Mouse (Mus musculus) adrenal gland, adult 2 months (tissue): ENCODE measurements around the gene Cdc14b. TPM values are rescaled to one million over a fixed set of nuclear protein-coding genes. Genes with fewer than 3 reads are reported as not detected.

Experiments used
- DNase-seq: peaks from one replicate; pipeline ENCODE4 v3.0.0; 2021
- long read RNA-seq: library from polyadenylated mRNA; stranded (forward); transcript quantifications from one replicate; pipeline ENCODE4 v2.0.0, GENCODE M21; 2021
- polyA plus RNA-seq: library from polyadenylated mRNA; depleted of rRNA; stranded (reverse); fragments of >200 nt; gene quantifications from 2 replicates; pipeline ENCODE4 v1.2.3, GENCODE M21; 2012; rRNA removed
- total RNA-seq, 2 experiments: library from RNA; stranded (reverse); gene quantifications; 2 replicates each; pipeline ENCODE4 v1.2.3; 2021

The Cdc14b gene
- total RNA-seq = 10 to 100 TPM in 1 of 2 experiments, 1 to 10 TPM in 1; 8.9 to 10.4 TPM
- 2.9 and 4.1 TPM in 2 replicates for polyA plus RNA-seq
- long read RNA-seq, full-length matches to known transcripts = 2 of 3 reads
- long read RNA-seq, partial matches to known transcripts = 0 of 3 reads
- long read RNA-seq, other reads (novel, unspliced or antisense) = 1 of 3 reads

DNA sequence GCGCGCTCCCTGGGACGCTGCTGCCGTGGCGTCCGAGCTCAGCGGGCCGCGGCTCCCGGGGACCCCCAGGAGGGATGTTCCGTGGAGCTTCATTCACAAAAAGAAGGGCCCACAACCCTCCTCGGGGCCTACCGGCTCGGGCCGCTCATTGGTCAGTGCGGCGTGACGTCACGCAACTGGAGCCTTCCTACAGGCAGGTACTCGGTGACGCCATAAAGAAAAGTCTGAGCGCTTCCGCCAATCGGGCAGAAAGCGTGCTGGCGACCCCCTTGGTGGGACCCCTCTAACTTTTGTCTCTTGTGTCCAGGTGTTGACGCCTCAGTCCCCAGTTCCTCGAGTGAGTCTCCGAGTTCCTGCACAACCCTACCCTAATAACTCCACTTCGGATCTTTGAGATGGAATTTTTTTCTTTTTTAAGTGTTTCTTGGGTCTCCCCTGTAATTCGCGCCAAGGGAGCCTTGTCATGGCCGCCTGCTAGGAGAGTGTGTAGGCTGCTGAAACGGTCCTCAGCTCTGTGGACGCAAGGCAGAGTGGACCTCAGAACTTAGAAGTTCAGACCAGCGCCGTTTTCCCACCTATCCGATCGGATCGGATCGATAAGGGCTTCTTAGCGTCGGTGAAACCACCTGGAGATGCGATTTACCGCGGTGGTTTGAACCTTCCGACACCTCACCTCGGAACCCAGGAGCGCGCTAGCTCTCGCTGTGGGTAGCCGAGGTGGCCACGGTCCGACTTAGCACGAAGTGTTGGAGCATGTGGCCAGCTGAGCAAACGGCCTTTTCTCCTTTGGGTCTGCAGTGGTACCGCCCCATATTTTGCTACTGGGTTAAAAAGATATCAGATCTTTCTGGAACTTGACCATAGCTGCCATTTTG lies at the start of gene Cdc14b:
TSS of gene Cdc14b (minus strand) at position 412 of the 875 bp plus-strand sequence.
- DNase-seq = peak; percentile 89

DNA sequence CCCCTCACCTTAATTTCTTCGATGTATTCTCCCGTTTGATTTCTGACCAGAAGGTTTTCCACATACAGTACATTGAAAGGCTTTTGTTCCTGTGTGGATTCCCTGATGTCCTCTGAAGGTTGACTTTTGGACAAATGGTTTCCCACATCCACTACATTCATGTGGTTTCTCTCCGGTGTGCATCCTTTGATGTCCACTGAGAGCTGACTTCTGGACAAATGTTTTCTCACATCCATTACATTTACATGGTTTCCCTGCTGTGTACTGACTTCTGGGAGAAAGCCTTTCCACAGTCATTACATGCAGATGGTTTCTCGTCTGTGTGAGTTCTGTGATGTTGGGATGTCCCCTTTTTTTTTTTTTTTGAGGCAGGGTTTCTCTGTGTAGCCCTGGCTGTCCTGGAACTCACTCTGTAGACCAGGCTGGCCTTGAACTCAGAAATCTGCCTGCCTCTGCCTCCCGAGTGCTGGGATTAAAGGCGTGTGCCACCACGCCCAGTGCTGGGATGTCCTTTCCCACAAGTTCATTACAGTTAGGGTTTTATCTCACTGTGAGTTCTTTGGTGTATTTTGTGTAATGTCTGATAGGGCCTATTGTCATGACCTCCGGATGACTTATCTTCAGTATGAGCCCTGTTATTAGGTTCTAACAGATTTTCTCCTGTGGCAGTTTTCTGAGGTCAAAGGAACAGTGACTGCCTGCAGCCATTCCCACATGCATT lies 47.6 kb upstream of the Cdc14b start:
- no peak for DNase-seq

DNA sequence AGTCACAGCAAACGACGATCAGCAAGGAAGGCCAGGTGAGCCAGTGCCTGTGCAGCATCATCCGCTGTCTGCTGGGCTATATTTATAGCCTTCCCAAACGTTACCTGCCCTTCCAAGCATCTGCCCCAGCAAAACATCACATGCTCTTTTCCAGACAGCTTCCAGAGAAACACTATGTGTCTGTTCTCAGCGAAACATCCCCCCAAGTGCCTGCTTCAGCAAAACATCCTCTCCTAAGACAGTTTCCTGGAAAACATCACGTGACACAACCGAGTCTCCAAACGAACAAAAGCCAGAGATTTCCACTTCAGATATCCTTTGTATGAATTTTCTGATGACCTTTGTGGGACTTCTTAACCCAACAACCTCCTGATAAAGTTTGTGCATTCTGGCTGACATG lies 45.2 kb upstream of the Cdc14b start:
- DNase-seq = no peak

DNA sequence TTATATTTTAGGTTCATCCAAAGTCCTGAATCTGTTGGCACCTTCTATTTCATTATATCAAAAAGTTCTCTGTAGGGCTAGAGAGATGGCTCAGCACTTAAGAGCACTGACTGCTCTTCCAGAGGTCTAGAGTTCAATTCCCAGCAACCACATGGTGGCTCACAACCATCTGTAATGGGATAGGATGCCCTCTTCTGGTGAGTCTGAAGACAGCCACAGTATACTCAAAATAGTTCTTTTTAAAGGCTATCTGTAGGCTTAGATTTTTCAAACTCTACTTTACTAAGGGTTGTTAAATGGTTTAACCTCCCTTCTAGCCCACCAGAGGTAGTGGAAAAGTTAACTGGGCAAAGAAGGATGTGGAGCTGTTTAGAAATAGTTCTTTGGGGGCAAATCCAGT lies 44.7 kb upstream of the Cdc14b start:
- no peak for DNase-seq

DNA sequence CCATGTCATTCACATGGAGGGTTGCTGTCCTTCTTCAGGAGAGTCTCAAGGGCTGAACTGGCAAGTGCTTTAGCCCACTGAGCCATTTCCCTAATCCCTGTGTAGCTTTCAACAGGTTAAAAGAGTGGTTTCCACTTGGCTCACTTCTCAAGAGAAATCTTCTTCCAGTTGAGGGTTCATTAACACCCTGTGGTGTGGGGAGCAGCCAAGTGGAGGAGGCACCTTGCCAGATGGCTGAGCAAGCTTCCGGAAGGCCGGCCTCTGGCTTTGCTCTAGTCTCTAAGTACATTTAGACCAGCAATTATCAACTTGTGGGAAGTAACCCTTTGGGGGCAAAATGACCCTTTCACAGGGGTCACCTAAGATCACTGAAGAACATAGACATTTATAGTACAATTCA lies 43.3 kb upstream of the Cdc14b start:
- peak; percentile 74 for DNase-seq

DNA sequence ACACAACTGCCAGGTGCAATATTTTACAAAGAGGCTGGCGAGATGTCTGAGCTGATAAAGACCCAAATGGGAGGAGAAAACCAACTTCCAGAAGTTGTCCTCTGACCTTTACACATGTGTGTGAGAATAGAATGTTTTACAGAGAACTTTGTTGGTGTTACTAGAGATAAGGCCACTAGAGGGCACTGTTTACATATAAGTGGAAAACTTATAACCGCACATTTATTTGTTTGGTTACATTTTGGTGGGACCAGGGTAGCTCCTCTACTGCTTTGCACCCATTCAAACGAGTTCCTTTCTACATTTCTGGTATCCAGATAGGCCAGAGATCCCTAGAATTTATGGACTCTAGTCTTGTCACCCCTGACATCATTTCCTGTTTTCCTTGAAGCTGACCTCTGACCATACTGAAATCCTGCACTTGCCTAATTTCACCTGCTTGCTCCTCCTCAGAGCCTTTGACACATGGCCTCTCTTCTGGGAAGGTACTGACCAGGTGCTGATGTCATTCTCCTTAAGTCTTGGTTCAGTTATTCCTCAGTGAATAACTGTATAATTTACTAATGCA lies 40.5 kb upstream of the Cdc14b start:
- peak; percentile 19 for DNase-seq

DNA sequence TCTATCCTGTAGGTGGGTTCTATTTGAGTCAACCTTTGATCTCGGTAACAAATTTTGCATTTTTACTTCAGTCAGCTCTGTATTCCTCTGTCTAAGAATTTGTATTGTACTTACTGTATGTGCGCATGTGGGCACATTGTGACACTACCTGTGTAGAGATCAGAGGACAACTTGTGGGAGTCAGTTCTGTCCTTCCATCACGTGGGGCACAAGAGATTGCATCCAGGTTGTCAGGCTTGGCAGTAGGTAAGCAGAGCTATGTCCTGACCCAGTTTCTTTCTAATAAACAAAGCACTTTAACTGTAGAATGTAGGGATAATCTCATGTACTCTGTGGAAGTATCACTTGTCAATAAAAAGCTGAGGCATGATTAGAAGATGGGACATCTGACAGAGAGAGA lies 39.0 kb upstream of the Cdc14b start:
- no peak for DNase-seq

DNA sequence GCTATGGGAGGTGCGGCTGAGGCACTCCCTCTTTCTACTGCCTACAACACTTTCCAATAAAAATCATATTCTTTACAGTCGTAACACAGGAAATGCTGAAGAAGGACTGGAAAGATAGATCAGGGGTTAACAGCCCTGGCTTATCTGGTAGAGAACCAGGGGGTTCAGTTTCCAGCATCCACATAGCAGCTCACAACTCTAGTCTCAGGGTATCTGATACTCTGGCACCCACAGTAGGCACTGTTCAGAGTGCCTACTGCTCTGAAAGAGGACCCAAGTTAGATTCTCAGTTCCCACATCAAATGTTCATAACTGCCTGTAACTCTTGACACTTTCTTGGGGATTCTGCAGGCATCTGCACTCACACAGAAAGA lies 37.8 kb upstream of the Cdc14b start:
- DNase-seq = no peak

DNA sequence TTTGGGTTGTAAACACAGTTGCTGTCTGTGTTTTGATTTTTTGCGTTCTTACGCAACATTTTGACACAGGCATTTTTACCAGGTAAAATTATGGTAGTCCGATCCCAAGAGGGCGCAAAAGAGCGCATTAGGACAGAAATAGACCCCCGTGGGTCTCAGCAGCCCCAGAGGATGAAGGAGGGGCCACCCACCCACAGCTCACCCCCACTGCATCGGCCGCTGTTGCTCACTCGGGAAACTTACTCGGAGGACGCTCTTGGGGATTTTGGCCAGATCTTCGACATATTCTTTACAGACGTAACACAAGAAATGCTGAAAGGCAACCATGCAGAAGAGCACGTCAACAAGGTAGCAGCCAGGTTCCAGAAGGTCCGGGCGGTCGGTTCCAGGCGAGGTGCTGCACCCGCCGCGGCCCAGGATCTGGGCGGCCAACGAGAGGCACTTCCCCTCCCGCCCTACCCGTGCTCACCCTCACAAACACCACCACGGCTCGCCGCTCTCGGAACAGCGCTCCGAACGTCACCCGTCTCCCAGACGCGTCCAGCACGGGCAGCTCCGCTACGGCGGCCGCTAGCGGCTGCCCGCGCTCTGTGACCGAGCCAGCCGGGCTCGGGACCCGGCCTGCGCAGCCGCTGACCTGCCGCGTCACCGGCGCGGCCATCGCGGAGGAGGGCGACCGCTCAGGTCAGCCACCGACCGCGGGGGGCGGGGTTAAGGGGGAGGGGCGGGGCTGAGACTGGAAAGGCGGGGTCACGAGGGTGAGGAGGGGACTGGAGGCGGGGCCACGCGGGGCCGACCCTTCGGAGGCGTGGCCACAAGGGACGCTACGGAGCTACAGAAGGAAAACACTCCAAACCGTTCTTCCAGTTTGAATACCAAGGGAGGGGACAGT lies 37.2 kb upstream of the Cdc14b start, which contains the start of gene Aaed1:
TSS of gene Aaed1 (minus strand) at position 687 of the 892 bp plus-strand sequence.
- peak; percentile 96 for DNase-seq

DNA sequence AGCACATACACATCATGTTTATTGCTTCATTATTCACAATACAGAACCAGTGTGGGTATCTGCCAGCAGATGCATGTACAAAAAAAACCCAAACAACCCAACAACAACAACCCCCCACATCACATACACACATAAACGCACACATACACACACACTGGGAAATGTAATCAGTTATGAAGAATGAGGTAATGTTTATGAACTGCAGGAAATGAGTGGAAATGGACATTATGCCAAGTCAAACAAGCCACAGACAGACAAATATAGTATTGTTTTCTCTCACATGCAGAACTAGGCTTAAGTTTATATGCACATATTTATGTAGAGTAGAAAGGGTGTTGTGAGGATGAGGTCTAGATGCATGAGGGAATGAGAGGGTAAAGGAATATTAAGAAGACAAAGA lies 36.2 kb upstream of the Cdc14b start:
- DNase-seq = no peak

DNA sequence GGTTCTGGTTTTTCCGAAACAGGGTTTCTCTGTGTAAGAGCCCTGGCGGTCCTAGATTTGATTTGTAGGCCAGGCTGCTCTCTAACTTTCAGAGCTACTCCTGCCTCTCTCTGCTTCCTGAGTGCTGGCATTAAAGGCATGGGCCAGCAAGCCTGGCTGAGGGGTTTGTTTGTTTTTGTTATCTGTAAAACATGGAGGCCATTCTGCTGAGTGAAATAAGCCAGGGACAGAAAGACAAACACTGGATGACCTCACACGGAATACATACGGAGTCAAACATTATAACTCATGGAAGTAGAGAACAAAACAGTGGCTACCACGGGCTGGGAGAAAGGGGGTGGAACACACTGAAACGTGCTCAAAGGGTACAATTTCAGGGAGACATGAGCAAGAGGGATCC lies 35.5 kb upstream of the Cdc14b start:
- DNase-seq = no peak

DNA sequence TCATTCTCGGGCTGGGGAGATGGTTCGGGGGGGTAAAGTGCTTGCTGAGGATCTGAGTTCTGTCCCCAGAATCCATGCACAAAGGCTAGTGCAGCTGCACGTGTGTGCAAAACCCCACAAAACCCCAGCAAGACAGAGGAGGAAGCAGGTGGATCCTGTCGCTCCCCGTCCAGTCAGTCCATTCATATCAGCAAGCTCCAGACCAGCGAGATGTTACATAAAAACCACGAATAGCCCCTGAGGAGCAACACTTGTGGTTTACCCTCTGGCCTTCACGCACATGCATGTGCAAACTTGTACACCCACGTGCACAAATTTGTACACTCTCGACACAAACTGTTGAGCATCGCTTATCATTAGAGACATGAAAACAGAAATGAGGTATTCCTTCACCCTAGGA lies 34.8 kb upstream of the Cdc14b start:
- DNase-seq = no peak

DNA sequence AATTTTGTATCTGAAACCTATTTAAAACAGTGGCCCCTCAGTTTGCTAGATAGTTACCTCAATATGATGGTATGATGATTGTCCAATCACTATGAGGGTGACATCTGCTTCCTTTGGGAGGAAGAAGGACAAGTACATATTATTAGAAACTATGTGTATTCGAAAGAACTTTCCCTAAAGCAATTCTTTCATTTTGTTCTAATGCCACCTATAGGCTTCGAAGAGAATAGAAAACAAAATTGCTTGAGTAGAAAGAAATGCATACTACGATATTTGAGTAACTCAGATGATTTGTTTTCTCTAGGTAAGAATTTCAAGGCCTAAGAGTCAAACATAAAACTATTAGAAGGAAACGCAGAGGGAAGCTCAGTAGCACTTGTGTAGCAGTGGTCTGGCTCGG lies 33.9 kb upstream of the Cdc14b start:
- DNase-seq = no peak

DNA sequence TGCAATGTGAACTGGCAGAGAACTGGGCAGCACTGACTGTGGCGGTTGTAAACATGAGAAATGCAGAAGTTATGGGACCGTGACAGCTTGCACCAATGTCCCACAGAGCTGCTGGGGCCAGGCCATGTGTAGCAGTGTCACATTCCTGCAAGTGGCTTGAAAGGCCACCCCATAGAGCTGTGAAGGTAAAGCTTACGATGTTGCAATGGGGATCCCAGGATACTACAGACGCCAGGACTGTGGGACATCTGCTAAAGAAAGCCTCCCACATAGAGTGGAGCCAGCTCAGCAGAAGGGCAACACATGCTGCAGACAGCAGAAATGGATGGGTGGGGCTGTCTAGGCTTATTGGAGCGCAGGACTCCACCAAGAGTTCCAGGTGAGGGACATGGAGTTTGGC lies 32.4 kb upstream of the Cdc14b start:
- no peak for DNase-seq

DNA sequence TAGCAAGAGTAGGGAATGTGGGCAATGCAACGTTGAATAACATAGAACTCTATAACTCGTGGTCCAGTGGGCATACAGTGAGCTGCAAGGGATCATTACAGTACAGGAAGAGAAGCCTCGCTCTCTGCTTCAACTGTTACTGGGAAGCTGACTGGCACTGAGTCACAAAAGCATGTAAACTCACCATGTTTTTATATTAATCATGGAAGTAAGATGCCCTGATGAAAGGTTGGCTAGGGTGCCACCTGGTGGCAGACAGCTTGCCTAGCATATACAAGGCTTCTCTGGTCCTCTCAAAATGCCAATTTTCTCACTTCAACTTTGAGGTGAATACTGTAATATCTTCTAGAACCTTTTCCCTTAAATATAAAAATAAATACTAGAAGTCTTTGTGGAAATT lies 31.0 kb upstream of the Cdc14b start:
- peak; percentile 70 for DNase-seq

DNA sequence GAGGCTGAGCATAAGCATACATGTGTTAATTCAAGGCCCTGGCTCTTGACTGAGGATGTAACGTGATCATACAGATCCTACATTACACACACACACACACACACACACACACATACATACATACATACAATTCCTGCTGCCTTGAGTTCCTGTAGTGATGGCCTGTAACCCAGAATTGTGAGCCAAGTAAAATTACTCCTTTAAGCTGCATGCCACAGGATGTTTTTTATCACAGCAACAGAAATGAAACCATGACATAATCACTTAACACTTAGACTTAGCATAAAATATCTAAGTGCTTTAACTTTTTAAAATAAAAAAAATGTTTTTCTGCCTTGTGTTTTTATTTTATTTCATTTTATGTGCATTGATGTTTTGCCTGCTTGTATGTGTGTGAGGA lies 24.0 kb upstream of the Cdc14b start:
- no peak for DNase-seq

DNA sequence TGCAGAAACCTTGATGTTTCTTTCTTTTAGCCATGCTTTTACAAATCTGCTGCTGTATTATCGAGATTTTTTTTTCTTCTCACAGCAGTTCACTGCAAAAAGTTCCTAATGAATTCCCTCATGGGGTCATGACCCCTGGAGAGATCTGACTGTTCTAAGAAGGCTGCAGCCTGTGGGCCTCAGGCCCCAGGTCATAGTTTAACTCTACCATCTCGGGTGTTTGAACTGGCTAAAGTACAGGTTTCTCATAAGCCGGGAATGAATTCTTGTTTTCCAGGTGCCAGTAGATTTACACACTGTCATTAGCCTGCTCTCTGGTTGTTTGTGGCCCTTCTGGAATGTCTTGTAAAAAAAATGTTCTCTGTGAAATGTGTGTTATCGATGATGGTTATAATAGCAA lies 11.7 kb upstream of the Cdc14b start:
- no peak for DNase-seq

DNA sequence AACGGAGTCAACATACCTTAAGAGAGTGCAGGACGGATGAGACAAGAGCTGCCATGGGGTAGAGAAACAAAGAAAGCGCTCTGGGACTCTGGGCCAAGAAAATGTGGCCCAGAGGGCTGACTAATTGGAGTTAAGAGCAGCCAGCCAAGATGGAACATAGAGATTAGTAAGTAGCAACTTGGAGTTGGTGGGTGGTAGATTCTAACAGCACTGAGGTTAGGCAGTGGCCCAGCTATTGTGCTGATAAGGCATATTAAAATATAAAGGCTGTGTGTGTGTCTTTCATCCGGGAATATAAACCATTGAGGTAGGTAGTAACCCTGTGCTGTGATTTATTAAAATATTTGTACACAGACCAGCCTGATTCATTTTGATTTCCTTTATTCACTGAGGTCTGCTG lies 11.2 kb upstream of the Cdc14b start:
- DNase-seq = no peak

DNA sequence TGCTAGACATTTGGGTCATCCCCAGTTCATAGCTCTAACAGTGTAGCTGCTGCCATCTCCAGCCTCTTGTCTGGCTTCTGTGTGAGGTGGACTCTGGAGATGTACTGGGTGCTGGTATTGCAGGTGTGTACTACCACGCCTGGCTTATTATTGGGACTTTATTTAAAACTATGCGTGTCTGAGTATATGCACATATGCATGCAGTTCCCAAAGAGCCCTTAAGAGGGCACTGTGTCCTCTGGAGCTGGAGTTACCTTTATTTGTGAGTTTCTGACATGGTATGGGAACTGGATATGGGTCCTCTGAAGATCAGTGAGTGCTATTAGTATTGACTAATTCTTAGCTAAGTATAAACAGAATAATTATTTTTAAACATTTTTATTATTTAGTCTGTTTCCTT lies 9.6 kb upstream of the Cdc14b start:
- DNase-seq = no peak

DNA sequence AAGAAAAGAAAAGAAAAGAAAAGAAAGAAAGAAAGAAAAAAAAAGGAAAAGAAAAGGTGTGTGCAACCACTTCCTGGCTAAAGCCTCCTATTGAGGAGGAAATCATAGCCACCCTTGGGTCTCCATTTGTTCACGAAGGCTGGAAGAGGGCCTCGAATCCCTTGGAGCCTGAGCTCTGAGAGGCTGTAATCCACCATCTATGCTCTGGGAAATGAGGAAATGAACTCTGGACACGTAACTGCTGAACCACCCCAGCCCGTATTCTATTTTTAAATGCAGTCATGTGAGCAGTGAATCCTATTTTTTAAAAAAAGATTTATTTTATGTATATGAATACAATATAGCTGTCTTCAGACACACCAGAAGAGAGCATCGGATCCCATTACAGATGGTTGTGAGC lies 5.8 kb upstream of the Cdc14b start:
- no peak for DNase-seq

DNA sequence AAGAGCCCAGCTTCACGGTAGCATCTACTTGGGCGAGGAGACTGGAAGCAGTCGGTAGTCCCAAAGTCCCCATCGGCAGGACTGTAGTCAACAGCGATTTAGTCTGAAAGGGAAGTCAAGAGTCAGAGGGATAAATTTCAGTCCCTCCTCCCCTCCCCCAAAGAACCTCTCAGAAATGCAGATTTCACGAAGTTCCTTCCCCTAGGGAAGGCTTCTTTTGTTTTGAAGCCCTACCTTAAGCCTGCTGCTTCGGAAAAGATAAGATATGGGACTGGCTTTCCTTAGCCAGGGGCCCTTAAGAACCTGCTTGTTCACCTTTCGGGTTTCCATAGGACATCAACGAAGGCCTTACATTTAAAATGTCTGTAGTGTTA lies 651 bp upstream of the Cdc14b start:
- DNase-seq = no peak
